Mouse (Mus musculus) monocyte, adult 2 months (primary cell): ENCODE data around the gene Psenen.

Experiments used
- DNase-seq, 2 experiments: peaks; one replicate each; pipeline ENCODE4 v3.0.0; 2022; ENCODE audit warnings: low spot score in 2 of 2, low read depth in 1 of 2

Psenen gene

GRCm38 (mm10) chr7:30522871-30523270 is 40.6 kb downstream of the Psenen start:
- no peak for DNase-seq

- DNase-seq, result no peak
Observed at GRCm38 (mm10) chr7:30520856-30521255, 42.6 kb downstream of the Psenen start.

DNA sequence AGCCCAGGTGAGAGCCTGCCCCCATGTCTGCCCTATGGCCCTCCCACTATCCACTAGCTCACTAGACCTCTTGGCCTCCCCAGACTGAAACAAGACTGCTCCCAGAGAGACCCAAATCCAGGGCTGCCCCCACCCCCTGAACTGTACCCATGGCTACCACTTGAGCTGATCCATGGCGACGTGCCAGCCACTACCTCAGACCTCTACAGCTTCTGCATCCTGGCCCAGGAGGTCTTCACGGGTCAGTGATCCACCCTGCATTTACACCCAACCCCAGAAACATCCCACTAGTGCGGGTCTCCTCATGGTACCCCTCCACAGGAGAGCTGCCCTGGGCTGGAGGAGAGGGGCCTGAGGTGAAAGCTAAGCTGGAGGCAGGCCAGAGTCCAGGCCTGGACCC is 43.0 kb downstream of the Psenen start:
- DNase-seq, result no peak

DNA sequence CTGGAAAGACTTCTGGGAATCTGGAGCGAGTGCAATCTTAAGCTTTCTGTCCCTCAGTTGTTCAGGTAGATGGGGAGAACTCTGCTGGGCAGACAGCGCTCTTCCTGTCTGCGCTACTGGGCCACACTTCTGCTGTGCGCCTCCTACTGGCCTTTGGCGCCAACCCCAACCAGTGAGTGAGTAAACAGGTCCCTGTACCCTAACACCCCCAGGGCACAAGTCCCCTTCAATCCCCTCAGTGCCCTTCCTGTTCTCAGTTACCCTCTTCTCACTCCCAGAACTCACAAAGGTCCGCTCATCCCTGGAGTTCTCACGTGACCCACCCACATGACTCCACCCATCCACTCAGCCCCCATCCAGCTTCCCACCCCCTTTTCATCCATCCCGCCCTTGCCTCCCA is 45.1 kb downstream of the Psenen start:
- no peak for DNase-seq

DNA sequence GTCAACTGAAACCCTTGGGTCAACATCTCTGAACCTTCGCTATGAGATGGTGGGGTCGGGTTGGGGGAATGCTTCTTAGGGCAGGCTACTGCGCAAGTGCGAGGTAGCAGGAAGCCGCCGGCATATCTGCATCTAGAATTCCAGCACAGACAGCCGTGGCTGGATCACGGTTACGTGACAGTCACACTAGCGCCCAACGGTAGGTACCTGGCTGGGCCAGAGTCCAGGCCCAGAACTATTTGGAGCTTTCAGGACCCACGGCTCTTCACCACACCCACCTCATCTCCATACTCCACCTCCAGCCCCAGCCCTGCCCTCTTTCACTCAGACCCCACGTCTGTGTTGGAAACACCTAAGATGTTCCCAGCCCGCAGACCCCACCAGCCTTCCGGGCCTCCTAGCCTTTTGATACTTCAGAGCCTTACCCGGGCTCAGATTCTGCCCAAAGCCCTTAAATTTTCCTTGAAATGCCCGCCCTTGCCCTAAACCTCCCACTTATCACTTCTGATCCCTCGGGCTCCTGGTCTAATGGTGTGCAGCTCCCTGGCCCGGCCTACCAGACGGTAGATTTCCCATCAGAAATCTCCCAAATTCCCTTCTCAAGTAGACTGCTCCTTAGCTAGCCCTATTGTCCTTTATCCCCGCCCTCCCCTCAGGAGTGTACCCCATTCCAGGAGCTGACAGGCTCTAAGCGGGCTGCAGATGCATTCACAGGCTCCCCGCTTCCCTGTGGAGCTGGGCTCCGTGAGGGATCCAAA is 48.2 kb downstream of the Psenen start:
- DNase-seq, result no peak
